Mouse (Mus musculus) lung, postnatal 4 days (tissue): ENCODE results near the gene Pde4dip.

Source experiments
- DNase-seq, 2 experiments: peaks; one replicate each; pipeline ENCODE4 v3.0.0; 2021

Pde4dip gene

DNA sequence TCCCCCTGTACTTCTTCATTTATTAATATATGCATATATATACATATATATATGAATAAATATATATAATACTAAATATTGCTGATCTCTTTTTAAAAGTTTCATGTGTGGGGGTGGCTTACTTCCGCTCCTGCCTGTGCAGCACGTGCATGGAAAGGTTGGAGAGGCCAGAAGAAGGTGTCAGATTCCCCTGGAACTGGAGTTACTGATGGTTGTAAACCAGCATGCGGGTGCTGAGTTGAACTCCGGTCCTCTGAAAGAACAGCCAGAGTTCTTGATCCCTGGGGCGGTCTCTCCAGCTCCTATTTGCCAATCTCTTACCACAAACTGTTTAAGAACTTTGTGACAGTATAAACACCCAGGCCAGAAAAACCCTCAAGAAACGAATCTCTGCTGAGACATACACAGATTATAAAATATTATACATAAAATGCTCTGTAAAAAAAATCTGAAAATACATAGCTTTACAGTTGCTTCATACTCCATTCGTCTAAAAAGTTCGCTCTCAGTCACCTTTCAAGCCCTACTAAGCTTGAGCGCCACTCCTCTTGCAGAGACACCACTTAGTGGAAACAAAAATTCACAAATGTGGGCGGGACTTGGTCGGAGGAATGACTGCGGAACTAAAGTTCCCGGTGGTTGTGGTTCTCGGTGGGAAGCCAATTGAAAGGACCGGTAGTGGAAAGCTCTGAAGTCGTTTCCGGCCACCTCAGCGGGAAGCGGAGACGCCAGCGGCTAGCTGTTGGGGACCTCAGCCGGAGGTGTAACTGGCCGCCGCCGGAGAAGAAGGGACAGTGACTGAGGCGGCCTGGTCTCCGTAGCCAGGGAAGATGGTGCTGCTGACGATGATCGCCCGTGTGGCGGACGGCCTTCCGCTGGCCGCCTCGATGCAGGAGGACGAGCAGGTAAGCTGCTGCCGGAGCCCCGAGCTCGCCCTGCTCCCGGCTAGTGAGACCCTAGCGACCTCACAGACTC is 12.3 kb upstream of the Pde4dip start, which contains the start of gene Sec22b:
Gene Sec22b (plus strand): TSS at position 675 of the 975 bp plus-strand sequence.
- peak; percentile 91 to 92 for DNase-seq

DNA sequence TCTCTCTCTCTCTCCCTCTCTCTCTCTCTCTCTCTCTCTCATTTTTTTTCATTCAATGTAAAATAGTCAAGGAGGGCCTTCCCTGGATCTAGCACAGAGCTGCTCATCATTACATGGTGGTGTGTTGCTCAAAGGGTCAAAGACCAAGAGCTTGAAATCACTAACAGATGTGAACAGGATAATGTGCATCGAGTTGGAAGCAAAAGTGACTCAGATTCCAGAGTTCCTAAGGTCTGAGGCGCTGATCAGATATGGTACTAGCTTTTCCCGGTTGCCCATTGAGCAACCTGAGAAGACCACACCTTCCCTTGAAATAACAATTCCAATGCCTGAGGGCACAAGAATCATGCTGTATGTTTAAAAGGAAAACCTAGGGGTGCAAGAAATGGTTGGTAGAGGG is 9.9 kb upstream of the Pde4dip start:
- no peak for DNase-seq

DNA sequence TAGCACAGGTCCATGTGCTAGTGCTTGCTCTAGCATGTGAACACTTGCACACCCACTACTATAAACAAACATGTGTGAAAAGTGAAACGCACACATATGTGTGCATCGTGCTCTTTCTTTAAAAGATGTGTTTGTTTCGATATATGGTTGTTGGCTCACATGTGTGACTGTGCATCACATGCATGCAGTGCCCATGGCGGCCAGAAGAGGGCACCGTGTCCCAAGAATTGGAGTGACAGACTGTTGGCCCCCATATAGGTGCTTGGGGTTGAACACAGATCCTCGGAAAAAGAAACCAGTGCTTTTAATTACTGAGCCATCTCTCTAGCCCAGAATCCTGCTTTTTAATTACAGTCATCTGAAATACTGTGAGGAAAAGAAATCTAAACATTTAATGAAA is 6.2 kb upstream of the Pde4dip start:
- DNase-seq = peak; percentile 24 to 47

DNA sequence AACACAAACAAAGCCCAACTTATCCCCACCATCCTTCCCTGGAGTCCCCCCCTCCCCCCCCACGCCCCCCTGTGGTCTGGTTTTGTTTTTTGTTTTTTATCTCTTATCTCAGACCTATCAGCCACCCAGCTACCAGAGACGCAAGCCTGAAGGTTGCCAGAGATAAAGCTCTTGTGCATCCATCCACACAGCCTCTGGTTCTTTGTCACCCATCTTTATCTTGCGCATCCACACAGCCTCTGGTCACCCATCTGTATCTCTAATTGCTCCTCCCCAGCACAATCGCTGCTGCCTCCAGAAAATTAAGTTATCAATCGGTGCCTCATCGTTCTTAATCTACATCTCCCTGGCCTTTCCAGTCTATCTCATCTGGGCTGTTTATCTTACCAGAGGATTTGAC is 1.7 kb upstream of the Pde4dip start:
- no peak for DNase-seq

DNA sequence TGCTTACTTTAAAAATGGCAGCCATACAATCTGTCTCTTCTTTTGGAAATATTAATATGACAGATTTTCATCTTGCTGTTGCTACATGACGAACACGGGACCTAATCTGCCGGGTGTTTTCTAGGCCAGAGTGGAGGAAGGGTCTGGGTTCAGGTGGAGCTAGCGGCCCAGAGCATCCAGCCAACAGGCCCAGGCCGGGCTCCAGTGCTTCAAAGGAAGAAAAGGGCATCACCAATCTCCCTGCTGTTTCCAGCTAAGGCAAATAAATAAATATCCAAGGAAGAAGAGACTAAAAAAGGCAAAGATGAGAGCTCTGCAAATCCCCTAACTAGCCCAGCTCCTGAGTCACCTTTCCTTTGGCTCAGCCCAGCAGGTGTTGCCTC is 731 bp downstream of the Pde4dip start:
- no peak for DNase-seq

DNA sequence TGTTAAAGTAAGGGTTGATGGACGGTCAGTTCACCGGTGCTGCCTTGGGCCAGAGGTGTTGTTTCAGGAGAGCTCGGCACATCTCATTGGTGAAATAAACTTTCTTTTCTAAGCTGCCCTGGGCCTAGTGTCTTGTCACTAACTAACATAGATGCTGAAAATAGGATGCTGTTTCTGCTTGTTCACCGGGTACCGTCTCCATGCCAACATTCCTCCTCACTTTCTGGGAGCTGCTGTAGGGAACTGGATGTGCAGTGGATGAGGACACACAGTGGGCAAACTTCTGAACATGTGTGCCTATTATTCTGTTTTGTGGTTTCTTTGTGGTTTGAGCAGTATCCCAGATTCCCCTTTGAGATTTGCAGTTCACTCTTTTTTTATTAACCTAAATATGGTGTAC is 6.9 kb downstream of the Pde4dip start:
- DNase-seq = no peak

DNA sequence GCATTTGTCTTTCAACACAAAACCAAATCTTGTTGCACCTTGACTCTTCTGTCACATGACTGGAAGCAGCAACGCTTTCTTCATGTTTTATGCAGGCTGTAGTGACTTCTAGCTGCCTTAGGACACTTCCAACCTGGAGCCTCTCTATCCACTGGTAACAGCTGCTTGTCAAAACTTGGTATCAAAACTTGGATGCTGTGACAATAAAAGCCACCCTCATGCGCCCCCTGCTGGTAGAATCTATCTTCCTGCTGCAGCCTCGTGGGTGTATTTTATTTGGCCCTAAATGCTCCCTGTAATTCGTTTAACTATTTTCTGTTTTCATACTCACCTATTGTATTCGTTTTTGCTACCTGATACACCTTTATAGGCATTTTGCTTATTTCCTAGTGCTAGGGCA is 9.3 kb downstream of the Pde4dip start:
- peak; percentile 60 to 83 for DNase-seq

DNA sequence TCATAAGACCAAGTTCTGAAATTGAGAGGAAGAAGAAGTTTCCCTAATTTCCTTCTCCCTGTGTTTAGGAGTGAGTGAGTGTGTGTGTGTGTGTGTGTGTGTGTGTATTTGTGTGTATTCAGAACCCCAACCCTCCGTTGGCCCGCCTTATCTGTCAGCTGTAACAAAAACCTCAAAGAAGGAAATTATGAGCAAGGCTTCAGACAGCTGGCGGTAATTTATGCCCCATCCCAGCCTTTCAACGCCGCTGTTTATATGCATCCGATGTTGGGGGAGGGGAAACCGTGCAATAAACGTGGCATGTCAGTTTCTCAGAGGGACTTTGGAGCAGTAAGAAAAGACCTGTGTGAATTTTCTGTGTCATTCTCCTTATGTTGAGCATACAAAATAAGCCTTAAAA is 12.2 kb downstream of the Pde4dip start:
- no peak for DNase-seq

DNA sequence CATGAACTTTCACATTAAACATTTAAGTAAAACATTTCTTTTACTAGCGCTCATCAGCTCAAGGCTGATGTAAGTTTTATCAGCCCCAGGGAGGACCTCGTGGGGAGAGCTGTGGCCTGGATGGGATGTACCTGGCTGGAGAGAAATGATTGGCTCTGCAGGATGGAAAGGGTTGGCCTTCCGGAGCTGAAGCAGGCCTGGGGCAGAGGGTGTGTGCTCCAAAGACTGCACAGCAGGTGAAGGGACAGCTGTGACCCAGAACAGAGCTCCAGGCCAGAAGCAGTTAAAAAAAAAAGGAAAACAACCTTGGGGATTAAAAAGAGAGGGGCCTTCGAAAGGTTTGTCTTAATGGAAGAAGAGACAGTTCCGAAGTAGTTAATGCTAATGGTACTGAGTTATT is 13.7 kb downstream of the Pde4dip start:
- DNase-seq = no peak

DNA sequence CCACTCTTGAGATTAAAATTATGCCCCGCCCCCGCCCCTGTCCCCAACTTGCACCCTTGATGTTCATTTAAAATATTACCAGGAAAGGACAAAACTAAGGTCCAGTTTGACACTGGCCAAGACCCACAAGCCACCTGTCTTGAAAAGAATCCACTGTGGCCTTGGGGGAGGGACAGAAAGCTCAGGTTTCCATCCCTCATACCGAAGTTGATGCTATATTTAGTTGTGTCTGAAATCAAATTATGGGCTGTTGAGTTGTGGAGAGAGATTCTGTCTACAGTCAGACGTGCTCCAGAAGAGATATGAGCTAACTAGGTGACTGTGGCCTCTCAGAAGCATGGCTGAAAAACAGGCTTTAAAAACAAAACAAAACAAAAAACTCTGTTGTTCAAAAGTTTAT is 18.8 kb downstream of the Pde4dip start:
- DNase-seq = no peak

DNA sequence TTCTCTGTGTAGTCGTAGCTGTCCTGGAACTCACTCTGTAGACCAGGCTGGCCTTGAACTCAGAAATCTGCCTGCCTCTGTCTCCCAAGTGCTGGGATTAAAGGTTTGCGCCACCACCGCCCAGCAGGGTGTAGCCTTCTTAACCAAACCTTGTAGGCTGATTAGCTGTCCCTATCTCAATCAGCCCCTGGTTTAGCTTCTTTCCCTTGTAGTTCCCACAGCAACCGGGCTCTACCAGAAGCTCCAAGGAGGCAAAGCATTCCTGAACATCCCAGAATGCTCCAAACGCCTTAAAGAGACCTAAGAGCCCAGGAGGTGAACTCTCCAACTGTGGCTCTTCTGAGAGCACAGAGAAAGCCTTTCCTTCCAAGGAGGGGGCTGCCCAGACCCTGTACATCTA is 19.8 kb downstream of the Pde4dip start:
- DNase-seq = no peak

DNA sequence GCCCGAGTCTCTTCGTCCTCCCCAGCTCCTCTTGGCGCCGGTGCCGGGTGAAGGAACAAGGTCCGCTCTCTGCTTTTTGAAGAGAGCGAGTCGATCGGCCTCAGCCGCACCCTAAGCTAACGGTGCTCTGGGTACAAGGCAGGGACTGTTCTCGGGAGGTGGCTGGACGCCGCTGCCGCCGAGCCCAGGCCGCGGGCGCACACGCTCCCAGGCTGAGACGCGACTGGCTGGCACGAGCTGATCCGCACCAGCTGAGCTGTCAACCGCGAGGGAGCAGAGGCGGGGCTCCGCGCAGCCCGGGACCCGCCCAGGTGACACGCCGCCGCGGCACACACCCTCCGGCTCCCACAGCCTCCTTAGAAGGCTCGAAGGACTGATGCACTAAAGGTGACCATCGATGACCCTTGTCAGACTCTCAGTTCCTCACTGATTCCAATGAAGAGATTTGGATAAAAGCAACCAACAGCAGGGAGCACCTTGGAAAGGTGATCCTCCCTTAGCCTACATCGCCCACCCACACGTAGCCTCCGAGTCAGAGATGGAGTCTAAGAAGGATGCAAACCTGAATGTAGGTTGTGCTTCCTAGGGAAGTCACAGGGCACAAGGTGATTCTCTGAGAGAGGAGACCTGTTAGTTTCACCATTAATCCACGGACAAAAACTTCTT is 20.4 kb downstream of the Pde4dip start:
- DNase-seq = peak; percentile 56 to 72

DNA sequence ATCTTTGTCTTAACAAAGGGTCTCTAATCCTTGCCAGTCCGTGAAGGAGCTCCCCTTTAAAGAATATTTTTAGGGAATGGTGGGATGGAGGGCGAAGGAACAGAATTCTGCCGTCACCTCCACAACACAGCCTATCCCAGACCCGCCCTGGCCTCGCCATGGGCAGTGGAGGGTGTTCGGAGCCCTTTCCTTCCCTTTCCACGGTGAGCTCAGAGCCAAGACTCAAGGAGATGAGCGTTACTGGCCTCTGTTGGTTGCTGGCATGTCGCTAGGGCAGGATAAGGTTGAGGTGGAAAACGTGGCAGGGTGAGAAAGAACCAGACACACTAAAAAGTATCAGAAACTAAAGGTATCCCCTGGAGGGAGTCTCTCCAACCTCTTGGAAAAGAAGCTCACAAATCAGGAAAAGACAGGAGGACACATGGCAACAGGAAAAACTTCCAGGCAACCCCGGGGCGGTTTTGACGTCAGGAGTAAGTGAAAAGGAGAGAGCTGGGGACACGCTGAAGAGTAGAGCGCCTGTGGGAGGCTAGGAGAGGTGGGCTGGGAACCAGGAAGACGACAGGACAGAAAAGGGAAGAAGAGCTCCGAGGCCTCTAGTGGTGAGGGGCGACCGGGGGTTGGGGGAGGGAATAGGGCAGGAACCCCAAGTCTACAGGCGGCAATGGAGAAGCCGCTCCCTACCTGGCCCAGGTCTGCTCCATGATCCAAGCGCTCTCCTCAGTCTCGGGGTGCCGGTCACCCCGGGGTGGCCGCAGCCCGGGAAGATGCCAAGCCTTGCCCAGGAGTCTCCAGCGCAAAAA is 21.1 kb downstream of the Pde4dip start:
- no peak for DNase-seq

DNA sequence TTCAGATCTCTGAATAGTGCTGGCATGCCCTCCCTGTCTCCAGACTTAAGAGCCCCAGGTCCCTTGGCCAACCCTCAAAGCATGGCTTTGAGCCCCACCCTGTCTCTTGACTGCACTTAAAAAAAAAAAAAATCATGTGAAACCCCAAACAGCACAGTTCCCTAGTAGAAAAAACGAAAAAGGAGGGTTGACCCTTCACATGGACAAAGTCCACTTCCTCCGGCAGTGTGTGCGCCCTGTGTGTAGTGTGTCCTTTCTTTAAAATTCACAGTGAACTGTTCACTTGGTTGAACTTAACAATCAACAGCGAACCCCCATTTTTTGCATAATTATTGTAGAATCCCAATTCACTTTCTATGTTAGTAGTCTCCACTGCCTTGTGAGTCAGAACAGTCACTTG is 21.8 kb downstream of the Pde4dip start:
- no peak for DNase-seq

DNA sequence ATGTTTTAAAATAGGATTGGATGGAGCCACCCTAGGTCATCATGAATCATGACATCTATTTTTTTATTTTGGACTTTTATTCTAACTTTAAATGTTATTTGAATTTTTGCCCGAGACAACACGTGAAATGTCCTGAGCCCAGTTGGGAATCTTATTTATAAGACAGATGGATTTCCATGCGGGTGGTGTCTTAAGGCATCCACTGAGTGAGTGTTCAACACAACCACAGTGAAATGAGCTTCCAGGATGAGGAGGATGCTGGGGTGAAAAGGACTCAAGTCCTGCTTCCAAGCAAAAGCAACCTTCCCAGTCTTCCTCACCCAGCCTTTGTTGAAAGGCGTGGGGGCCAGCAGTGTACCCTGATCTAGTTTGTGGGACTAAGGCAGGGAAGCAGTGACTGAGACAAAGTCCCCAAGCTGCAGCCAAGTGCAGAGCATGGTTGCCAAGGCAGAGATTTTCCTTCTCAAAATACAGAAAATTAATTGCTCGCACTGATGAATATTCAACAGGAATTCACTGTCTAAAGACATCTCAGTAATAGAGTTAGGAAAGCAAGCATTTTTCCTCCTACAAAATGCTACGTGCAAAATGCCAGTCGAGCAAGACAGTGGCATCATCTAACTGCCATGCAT is 27.6 kb downstream of the Pde4dip start:
- no peak for DNase-seq

DNA sequence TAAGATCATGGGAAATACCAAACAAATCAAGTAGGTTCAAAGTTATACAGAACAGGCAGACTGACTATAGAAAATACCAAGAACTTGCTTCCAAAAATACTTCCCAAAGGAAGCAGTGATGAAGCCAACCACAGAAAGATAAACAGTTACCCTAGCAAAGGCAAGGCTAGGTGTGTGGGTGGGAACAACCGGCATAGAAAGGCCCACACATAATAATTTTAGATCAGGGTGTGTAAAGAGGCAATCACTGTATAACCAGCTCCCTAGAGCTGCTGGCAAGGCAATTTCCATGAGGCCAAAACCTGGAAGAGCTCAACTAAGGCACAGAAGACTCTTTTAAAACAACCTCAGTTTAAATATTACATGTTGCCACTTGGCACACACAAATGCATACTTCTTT is 29.1 kb downstream of the Pde4dip start:
- DNase-seq = no peak

DNA sequence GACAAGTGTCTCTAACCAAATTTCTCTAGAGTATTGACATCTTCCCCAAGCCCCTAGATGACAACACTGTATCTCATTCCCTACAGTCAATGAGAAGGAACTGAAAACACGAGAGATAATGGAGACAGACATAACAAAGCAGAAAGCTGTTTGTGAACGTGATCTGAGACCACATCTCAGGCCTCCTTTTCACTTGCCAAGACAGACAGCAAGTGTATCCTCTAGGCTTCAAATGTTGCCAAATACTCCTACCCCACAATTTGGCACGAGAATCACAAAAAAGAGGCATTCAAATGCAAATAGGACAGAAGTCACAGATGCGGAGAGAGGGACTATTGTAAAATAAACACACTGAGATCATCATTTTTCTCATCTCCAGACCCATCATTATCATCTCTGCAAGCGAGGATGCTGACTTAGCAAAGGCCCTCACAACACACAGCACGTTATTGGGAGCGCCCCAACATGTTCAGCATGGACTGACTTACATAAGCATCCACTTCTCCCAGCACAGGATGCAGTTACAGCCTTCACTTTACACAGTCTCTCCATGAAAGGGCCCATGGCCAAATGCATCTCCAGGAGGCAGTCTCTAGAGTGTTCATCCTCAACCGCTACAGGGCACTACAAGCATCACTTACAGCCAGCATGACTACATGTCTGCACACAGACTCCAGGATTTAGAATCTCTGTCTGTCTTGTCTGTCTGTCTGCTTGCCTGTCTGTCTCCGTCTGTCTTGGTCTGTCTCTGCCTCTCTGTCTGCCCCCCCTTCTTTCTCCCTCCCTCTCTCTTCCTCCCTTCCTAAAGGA is 33.7 kb downstream of the Pde4dip start:
- no peak for DNase-seq

DNA sequence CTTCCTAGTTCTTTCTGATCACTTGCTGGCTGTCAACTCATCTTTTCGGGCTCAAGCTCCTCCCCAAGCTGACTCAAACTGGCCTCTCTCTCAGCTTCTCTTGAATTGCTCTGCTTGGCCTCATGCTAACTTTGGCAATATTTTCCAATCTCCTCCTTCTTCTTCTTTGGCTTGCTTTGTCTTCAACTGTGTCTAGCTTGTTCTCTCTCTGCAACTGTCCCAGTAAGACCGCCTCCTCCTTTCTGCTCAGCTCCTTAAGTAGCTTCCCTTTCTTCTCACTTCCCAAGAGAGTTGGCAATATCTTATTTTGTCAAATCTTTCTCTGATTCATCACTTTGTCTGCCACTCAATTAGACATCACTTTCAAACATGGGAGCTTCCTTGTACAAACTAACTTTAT is 36.7 kb downstream of the Pde4dip start:
- no peak for DNase-seq

DNA sequence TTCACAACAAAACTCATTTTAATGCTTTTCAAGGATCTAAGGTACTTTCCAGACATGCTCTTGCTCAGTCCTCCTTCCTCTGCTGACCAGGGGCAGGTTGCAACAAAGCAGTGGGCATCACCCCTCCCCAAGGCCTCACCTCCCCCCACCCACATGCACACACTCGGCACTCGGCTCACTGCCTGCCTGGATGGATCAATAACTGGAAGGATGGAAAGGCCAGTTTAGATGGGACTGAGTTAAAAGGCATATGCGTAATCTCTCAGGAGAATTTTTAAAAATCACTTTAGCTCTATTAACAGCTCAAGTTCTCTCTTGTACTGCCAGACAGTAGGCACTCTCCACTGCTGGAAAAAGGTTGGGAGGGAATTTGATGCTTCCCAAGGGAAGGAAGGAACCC is 40.9 kb downstream of the Pde4dip start:
- DNase-seq = no peak

DNA sequence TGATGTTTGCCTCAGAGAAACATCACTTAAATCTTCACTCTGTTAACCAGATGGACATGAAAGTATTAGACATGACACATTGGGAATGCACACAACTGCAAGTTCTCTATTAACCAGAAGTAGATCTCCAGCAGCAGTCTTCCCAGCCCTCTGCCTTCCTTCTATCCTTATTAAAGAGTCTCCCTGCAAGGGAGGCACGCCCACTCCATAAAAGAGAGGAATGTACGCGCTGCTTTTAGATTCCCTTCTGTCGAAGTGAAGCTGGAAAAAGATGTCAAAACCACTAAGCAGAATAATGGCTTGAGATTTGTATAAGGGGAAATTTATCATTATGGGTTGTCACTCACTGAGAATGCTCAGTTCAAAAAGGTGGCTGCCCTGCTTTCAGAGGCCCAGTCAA is 42.1 kb downstream of the Pde4dip start:
- DNase-seq = no peak

DNA sequence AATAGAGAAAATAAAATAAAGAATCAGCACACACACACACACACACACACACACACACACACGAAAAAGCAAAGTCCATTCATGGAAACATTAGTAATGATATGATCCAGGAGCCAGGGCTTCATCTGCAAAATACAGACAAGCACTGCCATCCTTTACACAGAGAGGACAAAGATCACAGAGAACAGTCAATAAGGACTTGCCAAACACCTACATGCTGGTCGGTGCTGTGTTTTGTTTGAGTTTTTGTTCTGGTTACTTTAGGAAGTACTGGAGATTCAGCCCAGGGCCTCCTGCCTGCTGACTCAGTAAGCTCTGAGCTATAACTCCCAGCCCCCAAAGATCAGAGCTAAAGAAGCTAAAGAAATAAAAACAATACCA is 43.7 kb downstream of the Pde4dip start:
- DNase-seq = no peak

DNA sequence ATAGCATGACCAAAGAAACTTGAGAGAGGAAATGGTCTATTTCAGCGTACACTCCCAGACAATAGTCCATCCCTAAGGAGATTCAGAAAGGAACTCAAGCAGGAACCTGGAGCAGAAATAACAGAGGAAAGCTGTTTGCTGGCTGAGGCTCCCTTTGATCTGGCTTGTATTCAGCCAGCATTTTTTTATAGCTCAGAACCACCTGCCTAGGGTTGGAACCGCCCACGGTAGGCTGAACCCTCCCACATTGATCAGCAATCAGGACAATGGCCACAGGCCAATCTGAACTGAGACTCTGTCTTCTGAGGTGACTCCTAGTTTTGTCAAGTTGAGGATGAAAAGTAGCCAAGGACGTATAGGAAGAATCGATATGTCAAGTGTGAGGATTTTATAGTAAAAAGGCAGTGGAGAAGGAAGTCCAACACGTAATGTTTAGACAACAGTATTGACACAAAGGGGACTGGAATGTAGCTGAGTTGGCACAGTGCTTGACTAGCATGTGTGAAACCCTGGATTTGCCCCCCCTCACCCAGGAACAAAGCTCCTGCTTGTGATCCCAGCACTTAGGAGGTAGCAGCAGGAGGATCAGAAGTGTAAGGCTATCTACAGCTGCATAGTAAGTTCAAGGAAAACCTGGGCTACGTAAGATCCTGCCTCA is 44.2 kb downstream of the Pde4dip start:
- no peak for DNase-seq
